Mouse (Mus musculus): ENCODE measurements around the gene Cd151.

DNA sequence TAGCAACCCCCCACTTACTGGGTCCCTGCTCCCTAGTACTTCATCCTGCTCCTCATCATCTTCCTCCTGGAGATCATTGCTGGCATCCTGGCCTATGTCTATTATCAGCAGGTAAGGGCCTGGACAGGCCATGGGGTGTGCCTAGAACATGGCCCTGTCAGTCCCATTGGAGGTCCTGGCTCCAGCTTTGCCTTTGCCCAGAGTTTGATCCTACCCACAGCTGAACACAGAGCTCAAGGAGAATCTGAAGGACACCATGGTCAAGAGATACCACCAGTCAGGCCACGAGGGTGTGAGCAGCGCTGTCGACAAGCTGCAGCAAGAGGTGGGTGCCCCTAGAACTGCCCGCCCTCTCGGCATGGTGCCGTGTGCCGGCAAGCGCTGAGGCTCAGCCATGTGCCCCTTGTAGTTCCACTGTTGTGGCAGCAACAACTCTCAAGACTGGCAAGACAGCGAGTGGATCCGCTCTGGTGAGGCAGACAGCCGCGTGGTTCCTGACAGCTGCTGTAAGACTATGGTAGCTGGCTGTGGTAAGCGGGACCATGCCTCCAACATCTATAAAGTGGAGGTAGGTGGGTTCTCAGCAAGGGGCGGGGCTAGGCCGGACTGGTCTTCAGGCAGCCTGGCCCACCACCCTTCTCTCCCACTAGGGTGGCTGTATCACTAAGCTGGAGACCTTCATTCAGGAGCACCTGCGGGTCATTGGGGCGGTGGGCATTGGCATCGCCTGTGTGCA lies 2.9 kb downstream of the Cd151 start:
- TF ChIP-seq CTCF (IDR thresholded peaks at IDR 0.05) (no peak), EP300 (IDR thresholded peaks at IDR 0.05) (no peak)

Data from lung, postnatal 0 days (tissue).